Mouse (Mus musculus) forebrain, embryonic 10.5 days (tissue): ENCODE data around the gene Vgll4. TPM values are rescaled to one million over a fixed set of nuclear protein-coding genes. Genes with fewer than 3 reads are reported as not detected.
A peak's percentile ranks its signal among the peaks of the same experiment; 100 is the strongest.
"Not testable (repeated sequence)": the region's sequence is repeated elsewhere in the genome, so short reads cannot be mapped to it uniquely, and the experiment has no call there.

Experiments
- DNase-seq: peaks from one replicate; pipeline ENCODE4 v3.0.0-alpha.2; 2017; ENCODE audit warnings: low spot score; ENCODE audit errors: extremely low spot score
- H3K27ac ChIP-seq: fragments of 300-500 bp; sonication (generic); 2 replicates; pipeline ENCODE4 v1.5.1; 2016; ENCODE audit warnings: mild to moderate bottlenecking
- H3K27me3 ChIP-seq: fragments of 300-500 bp; sonication (generic); 2 replicates; pipeline ENCODE4 v1.6.1; 2016; ENCODE audit warnings: mild to moderate bottlenecking; ENCODE audit not compliant: poor library complexity, severe bottlenecking
- H3K36me3 ChIP-seq: fragments of 300-500 bp; sonication (generic); replicated peaks from 2 replicates; pipeline ENCODE4 v1.6.1; 2016; ENCODE audit warnings: mild to moderate bottlenecking, moderate library complexity
- H3K4me1 ChIP-seq: fragments of 300-500 bp; sonication (generic); 2 replicates; pipeline ENCODE4 v1.6.1; 2016
- H3K4me3 ChIP-seq: fragments of 300-500 bp; sonication (generic); 2 replicates; pipeline ENCODE4 v1.5.1; 2016; ENCODE audit warnings: mild to moderate bottlenecking, moderate library complexity
- H3K9me3 ChIP-seq: fragments of 300-500 bp; sonication (generic); 2 replicates; pipeline ENCODE4 v1.6.1; 2016; ENCODE audit warnings: mild to moderate bottlenecking, moderate library complexity
- WGBS: fragments of 180-500 bp; shearing (Covaris S2); methylation state at CpG from one replicate; pipeline ENCODE4 v1.1.7; 2016; 5-methylcytosine and 5-hydroxymethylcytosine counted together
- polyA plus RNA-seq: library from polyadenylated mRNA; unstranded; fragments of >200 nt; fragmentation: Nextera tagmentation; extraction: Ambion mirVana; gene quantifications from 2 replicates; pipeline ENCODE4 v1.2.1, GENCODE M21; 2016

The Vgll4 gene
- polyA plus RNA-seq, 1 experiment from 2014 or later: 81.7 TPM

DNA sequence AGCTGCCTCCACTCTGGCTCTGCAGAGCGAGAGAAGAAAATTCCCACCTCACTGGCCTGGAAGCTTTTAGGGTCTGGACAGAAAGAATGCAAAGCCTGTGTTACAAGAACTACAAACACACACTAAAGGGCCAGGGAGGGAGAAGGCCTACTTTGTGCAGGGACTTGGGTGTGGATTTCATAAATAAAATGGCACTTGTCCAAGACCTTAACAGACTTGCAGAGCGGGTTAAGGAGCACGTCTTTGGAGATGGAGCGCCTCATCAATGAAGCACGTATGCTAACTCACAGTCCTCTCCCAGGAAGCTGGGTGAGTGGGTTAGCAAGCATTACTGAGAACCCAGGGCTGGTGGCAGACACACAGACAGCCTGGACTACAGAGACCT lies 37.7 kb downstream of the Vgll4 start:
- H3K36me3 ChIP-seq: no peaks in the 10 kb centered on the region
- H3K27me3 ChIP-seq: no peaks in the 10 kb centered on the region
- peaks cover 16% of the 10 kb centered on the region for H3K4me1 ChIP-seq
- WGBS: 92% methylated on average over 5 of the region's 5 CpGs
- no peak overlapping the region for H3K27ac ChIP-seq
- no peak for DNase-seq
- peaks cover 2% of the 10 kb centered on the region; the same call in 1 of the 2 replicates for H3K9me3 ChIP-seq
- H3K4me3 ChIP-seq: no peak overlapping the region

DNA sequence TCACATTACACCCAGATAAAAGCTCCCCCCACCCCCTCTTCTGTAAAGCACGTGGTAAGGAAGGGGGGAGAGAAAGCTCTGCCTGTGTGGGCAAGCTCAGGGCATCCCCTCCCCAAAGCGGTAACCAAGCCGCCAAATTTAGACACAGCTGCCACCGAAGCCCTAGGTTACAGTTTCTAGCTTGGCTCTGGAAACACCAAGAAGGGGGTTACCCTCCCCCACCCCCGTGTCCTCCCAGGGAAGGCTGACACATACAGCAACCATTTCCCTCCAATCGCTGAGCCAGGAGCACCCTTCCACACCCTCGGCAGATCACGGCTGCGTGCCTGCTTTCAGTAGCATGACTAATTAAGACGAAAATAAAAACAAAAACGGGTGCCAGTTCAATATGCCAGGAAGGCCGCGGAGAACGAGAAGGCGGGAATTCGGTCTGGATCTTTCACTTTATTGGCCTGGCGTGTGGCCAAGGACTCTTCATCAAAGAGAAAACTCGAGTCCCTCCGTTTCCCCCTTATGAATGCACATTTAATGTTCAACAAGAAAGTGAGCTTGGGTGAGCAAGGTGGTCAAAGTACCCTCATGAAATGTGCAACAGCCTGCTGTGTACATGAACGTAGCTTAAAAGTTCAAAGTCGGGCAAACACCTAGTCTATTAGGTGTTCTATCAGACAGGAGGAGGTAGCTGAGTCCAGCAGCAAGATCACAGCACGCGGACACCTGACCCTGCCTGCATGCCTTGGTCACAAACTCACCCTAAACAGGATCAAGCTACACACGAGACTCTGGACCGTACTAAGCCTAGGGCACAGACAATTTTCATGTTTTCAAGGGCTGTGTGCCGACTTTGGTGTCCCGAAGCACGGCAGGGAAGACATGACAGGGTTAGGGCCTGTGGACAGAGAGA lies 38.3 kb downstream of the Vgll4 start:
- no peak overlapping the region for H3K4me3 ChIP-seq
- WGBS: 86% methylated on average over 28 of the region's 28 CpGs
- no peak for DNase-seq
- H3K4me1 ChIP-seq: peaks cover 16% of the 10 kb centered on the region
- peaks cover 6% of the 10 kb centered on the region; the same call in 1 of the 2 replicates for H3K9me3 ChIP-seq
- H3K27me3 ChIP-seq: no peaks in the 10 kb centered on the region
- H3K27ac ChIP-seq: no peak overlapping the region
- H3K36me3 ChIP-seq: no peaks in the 10 kb centered on the region

DNA sequence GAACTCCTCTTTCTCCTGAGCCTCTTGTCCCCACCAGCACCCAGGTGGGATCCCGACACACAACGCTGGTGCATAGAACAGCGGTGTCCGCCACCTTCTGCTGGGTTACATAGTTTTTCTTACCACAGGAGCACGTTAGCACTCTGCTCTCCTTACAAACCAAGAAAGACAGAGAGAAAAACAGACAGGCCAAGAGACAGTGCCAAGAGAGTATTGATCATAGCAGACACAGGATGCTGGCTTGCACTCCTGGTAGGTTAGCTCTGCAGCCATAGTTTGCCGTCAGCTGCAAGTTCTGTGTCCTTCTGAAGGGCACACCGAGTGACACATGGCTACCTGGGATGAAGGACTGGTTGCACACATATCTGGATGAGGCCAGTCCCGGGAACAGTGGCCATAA lies 39.1 kb downstream of the Vgll4 start:
- peaks cover 20% of the 10 kb centered on the region for H3K4me1 ChIP-seq
- H3K27ac ChIP-seq: no peak overlapping the region
- no peaks in the 10 kb centered on the region for H3K36me3 ChIP-seq
- H3K27me3 ChIP-seq: no peaks in the 10 kb centered on the region
- H3K4me3 ChIP-seq: no peak overlapping the region
- peaks cover 6% of the 10 kb centered on the region; the same call in 1 of the 2 replicates for H3K9me3 ChIP-seq
- WGBS: 90% methylated on average over 8 of the region's 8 CpGs
- no peak for DNase-seq

DNA sequence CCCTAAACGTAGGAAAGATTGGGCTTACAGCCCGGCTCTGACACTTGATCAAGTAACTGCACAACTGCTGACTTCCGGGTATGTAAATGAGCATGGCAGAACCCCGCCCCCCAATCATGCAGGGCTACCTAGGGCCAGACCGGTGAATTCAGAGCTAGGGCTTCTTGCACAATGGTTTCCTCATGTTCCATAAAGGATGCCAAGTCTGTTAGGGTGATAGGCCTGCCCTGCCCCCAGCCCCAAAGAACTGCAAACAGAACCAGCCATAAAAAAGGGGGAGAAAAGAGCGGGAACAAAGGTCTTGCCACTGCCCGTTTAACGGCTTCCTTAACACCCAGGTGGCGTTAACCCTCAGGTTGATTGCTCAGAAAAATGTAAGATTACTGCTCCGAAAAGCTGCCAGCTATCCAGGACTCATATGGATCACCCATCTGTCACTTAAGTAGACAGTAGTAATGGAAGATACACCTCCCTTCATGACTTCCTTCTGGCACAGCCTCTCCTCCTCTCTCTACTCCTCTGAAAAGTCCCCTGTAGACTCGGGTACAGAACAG lies 39.7 kb downstream of the Vgll4 start:
- no peak overlapping the region for H3K27ac ChIP-seq
- no peaks in the 10 kb centered on the region for H3K36me3 ChIP-seq
- no peaks in the 10 kb centered on the region for H3K27me3 ChIP-seq
- H3K4me3 ChIP-seq: no peak overlapping the region
- H3K4me1 ChIP-seq: peaks cover 20% of the 10 kb centered on the region
- H3K9me3 ChIP-seq: peaks cover 6% of the 10 kb centered on the region; the same call in 1 of the 2 replicates
- 67% methylated on average over 11 of the region's 11 CpGs for WGBS
- DNase-seq: no peak

DNA sequence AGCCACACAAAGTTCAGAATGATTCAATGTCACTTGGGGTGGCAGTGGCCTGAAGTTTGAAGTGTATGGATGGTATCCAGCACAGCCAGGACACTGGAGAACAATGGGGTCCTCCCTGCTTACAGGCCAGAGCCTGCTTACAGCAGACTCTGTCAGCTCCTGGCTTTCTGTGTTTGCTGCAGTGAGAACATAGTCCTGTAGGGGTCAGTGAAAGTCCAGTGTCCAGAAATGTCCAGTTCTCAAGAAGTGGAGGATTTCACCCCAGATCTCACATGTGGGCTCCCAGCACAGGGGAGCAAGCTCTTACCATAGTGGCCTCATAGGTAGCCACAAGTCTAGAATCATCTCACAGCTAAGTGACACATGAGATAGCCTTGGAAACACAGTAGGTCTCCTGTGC lies 40.4 kb downstream of the Vgll4 start:
- H3K9me3 ChIP-seq: peaks cover 6% of the 10 kb centered on the region; the same call in 1 of the 2 replicates
- DNase-seq: peak; percentile 39
- H3K36me3 ChIP-seq: no peaks in the 10 kb centered on the region
- H3K27me3 ChIP-seq: no peaks in the 10 kb centered on the region
- no peak overlapping the region for H3K4me3 ChIP-seq
- no peak overlapping the region for H3K27ac ChIP-seq
- H3K4me1 ChIP-seq: peaks cover 20% of the 10 kb centered on the region

DNA sequence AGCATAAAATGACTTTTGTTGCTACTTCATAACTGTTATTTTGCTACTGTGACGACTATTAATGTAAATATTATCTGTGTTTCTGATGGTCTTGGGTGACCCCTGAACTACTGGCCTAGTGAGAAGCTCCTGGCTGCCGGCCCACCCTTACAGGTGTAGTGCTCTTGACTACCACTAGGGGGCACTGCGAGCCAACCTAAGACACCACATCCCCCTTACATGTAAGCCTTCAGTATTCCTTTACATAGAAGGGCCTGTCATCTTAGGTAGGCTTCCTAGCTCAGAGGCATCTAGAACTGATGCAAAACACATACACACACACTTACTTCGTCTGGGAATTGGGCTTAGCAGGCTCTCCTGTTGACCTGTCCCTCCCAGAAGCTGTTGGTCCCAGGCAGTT lies 41.3 kb downstream of the Vgll4 start:
- no peaks in the 10 kb centered on the region for H3K36me3 ChIP-seq
- no peaks in the 10 kb centered on the region for H3K27me3 ChIP-seq
- H3K9me3 ChIP-seq: peaks cover 6% of the 10 kb centered on the region; the same call in 1 of the 2 replicates
- H3K4me1 ChIP-seq: peaks cover 20% of the 10 kb centered on the region
- H3K27ac ChIP-seq: no peak overlapping the region
- 8% methylated on average over 4 of the region's 4 CpGs for WGBS
- peak; percentile 79 for DNase-seq
- no peak overlapping the region for H3K4me3 ChIP-seq

DNA sequence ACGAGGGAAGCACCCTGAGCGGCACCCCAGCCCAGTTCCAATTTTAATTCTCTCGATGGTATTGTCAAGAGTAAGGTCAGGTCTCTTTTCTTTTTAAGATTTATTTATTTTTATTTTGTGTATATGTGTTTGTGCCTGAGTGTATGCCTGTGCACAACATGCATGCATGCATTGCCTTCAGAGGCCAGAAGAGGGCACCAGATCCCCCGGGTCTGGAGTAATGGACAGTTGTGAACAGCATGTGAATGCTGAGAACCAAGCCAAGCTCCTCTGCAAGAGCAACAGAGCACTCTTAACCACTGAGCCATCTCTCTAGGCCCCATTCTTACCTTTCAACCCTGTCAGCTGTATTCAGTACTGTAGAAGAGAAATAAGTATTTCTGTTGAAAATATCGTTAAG lies 42.4 kb downstream of the Vgll4 start:
- no peaks in the 10 kb centered on the region for H3K36me3 ChIP-seq
- 88% methylated on average over 5 of the region's 5 CpGs for WGBS
- peaks cover 6% of the 10 kb centered on the region; the same call in 1 of the 2 replicates for H3K9me3 ChIP-seq
- no peak overlapping the region for H3K4me3 ChIP-seq
- DNase-seq: no peak
- no peak overlapping the region for H3K27ac ChIP-seq
- H3K27me3 ChIP-seq: no peaks in the 10 kb centered on the region
- peaks cover 20% of the 10 kb centered on the region for H3K4me1 ChIP-seq

DNA sequence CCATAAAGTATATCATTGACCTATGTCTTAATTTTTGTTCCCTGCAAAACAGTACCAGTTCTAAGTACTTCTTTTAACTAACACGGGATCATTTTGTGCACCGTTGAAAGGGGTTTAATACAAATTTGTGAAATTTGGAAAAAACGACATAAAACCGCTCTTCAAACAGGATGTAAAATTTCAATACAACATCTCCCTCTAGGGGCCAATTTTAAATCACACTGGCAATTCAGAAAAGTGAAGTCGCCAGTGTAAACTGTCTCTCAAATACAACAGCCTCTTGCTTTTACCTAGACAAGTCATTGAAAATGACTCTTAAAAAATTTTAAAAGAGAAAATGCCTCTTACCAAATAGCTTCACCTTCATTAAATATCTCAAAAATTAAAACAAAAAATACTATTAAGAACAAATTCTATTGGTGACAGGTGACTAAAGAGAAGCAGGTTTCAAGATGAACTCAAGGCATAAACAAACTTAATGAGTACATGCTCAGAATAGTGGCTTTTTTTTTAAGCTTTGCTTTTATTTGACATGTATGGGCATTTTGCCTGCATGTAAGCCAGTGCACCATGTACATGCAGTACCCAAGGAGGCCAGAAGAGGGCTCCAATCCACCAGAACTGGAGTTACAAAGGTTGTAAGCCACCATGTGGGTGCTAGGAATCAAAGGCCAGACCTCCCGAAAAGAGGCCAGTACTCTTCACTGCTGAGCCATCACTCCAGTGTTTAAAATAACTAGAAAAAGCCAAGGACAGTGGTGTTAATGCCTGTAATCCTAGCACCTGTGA lies 43.2 kb downstream of the Vgll4 start:
- 49% methylated on average over 6 of the region's 6 CpGs for WGBS
- Histone ChIP-seq H3K27ac (no peak overlapping the region), H3K9me3 (peaks cover 6% of the 10 kb centered on the region; the same call in 1 of the 2 replicates), H3K36me3 (no peaks in the 10 kb centered on the region), H3K4me3 (no peak overlapping the region), H3K4me1 (peaks cover 24% of the 10 kb centered on the region), H3K27me3 (no peaks in the 10 kb centered on the region)
- DNase-seq: no peak

DNA sequence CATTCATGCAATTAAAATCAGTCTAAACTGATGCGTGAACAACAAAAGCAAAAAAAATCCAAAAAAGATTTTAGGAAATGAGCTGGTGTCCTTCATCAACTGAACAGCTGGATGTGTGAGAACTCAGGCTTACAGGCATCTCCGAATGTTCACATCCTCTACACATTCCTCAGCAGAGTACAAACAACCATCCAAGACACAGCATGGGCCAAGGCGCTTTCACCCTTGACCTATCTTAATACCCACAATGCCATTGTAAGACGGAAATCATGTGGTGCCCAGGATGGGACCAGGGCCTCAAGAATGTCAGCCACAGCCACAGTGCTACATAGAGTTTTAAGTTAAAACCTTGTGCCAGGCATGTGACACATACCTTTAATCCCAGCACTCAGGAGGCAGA lies 44.6 kb downstream of the Vgll4 start:
- no peak overlapping the region for H3K4me3 ChIP-seq
- H3K4me1 ChIP-seq: peaks cover 21% of the 10 kb centered on the region
- H3K36me3 ChIP-seq: no peaks in the 10 kb centered on the region
- no peak for DNase-seq
- 88% methylated on average over 4 of the region's 4 CpGs for WGBS
- no peaks in the 10 kb centered on the region for H3K27me3 ChIP-seq
- no peak overlapping the region for H3K27ac ChIP-seq
- peaks cover 6% of the 10 kb centered on the region; the same call in 1 of the 2 replicates for H3K9me3 ChIP-seq

DNA sequence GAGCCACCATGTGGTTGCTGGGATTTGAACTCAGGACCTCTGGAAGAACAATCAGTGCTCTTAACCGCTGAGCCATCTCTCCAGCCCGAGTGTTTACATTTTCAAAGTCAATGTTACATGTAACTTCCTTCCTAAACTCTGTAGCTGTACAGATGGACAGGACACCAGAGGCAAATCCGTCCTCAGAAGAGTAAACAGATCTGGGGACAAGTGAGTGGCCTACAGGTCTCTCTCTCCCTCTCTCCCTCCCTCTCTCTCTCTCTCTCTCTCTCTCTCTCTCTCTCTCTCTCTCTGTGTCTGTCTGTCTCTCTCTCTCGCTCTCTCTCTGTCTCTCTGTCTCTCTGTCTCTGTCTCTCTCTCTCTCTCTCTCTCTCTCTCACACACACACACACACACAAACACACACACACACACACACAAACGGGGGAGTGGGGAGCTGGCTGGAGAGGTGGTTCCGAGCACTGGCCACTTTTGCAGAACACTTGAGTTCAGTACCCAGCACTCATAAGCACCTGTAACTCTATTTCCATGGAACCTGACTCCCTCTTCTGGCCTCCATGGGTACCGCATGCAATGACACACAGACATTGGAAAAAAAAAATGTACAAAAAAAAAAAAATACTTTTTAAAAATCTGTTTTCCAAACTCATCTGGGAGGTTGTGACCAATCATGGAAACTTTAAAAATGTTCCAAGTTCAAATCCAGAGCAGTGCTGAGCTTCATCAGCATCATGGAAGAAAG lies 47.3 kb downstream of the Vgll4 start:
- not testable (repeated sequence) for H3K27me3 ChIP-seq, DNase-seq, H3K4me3 ChIP-seq, H3K9me3 ChIP-seq
- Histone ChIP-seq H3K36me3 (peaks cover 14% of the 10 kb centered on the region), H3K27ac (0 out of 2 replicates have a peak overlapping the region, but pooled peaks have one; percentile 3), H3K4me1 (peaks cover 38% of the 10 kb centered on the region)
- WGBS: 72% methylated on average over 7 of the region's 7 CpGs

DNA sequence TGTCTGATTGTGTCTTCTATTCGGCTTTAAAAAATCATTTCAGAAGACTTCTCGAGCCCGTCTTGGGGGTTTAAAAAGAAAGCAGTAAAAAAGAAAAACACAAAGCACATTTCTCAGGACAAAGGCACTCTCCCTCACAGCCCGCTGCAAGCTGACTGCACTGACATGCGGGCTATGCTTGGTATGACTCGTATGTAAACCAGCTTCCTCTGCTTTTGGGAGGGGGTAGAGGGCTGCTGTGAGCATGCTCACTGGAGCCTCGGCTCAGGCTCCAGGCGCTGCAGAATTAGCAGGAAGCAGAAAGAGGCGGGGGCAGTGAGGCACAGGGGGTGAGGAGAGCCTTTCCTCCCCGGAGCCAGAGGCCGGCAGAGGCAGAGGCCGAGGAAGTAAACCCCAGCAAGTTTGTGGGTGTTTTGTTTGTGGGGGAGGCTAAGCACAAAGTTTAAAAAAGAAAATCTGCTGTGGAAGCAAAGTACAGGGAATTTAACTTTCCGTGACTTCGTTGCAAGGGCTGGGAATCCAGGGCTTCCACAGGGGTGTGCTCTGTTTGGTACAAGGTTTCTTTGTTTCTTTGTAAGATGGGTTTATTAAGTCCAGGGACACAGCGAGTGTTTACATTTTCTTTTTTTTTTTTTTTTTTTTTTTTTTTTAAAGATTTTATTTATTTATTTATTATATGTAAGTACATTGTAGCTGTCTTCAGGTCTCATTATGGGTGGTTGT lies 48.0 kb downstream of the Vgll4 start:
- H3K36me3 ChIP-seq: peaks cover 17% of the 10 kb centered on the region
- peaks cover 46% of the 10 kb centered on the region for H3K4me1 ChIP-seq
- H3K4me3 ChIP-seq: peak overlapping the region; percentile 68
- H3K27me3 ChIP-seq: no peaks in the 10 kb centered on the region
- H3K9me3 ChIP-seq: peaks cover under 1% of the 10 kb centered on the region; the same call in 1 of the 2 replicates
- peak overlapping the region; percentile 95 for H3K27ac ChIP-seq
- 8% methylated on average over 15 of the region's 15 CpGs for WGBS
- DNase-seq: peak; percentile 87
